Mouse (Mus musculus): ENCODE results near the gene Tada2a. TPM values are rescaled to one million over a fixed set of nuclear protein-coding genes. Genes with fewer than 3 reads are reported as not detected.

Tada2a gene
- 8.0 to 10.1 TPM (median 8.8 TPM) in 4 replicates for total RNA-seq (2023; ENCODE audit: inconsistent age)

GRCm38 (mm10) chr11:84128943-84129798 is at the start of gene Tada2a, which contains the start of gene Acaca:
TSS of gene Tada2a (minus strand) at chr11:84129600.
TSS of gene Acaca (plus strand) at chr11:84129672.

GRCm38 (mm10) chr11:84167046-84167526 is 37.7 kb upstream of the Tada2a start, which contains the start of gene Gm11437:
TSS of gene Gm11437 (minus strand) at chr11:84167476.

GRCm38 (mm10) chr11:84069034-84069370 is 60.4 kb downstream of the Tada2a start, which contains the start of gene Dusp14:
TSS of gene Dusp14 (minus strand) at chr11:84069261.

Other genes starting within 250 kb of the Tada2a start
- 33.8 to 41.8 TPM (median 39.4 TPM) in 4 replicates for gene Ddx52, start 187.5 kb downstream of the Tada2a start, total RNA-seq (2023; ENCODE audit: inconsistent age)
- 78.1 to 83.2 TPM (median 79.8 TPM) in 4 replicates for gene Synrg, start 165.2 kb downstream of the Tada2a start, total RNA-seq (2023; ENCODE audit: inconsistent age)
- 0.35 to 0.81 TPM (median 0.62 TPM) in 4 replicates for gene Dusp14, start 60.3 kb downstream of the Tada2a start, total RNA-seq (2023; ENCODE audit: inconsistent age)
- 24.0 to 33.6 TPM (median 26.4 TPM) in 4 replicates for gene Acaca, start 72 bp upstream of the Tada2a start, total RNA-seq (2023; ENCODE audit: inconsistent age)
- not detected in 4 replicates for gene Gm11437, start 37.9 kb upstream of the Tada2a start, total RNA-seq (2023; ENCODE audit: inconsistent age)

Data from B cell, adult (primary cell).